Mouse (Mus musculus) hindbrain, postnatal 0 days (tissue): ENCODE measurements around the gene Nsd1. TPM values are rescaled to one million over a fixed set of nuclear protein-coding genes. Genes with fewer than 3 reads are reported as not detected.

Source experiments
- ATAC-seq: fragments of 200-750 bp; cut with Nextera tagmentation; 2 replicates; pipeline ENCODE4 v1.8.0; 2017; ENCODE audit warnings: mild to moderate bottlenecking, moderate TSS enrichment, moderate library complexity
- DNase-seq: peaks from one replicate; pipeline ENCODE4 v3.0.0-alpha.2; 2015; ENCODE audit warnings: low spot score
- H3K27ac ChIP-seq: fragments of 300-500 bp; sonication (generic); 2 replicates; pipeline ENCODE4 v1.5.1; 2014; ENCODE audit warnings: mild to moderate bottlenecking
- H3K27me3 ChIP-seq: fragments of 300-500 bp; sonication (generic); 2 replicates; pipeline ENCODE4 v1.6.1; 2014; ENCODE audit warnings: low read length, mixed read lengths; ENCODE audit not compliant: insufficient read depth
- H3K36me3 ChIP-seq: fragments of 300-500 bp; sonication (generic); 2 replicates; pipeline ENCODE4 v1.6.1; 2014; ENCODE audit warnings: low read length, mixed read lengths; ENCODE audit not compliant: insufficient read depth
- H3K4me1 ChIP-seq: fragments of 300-500 bp; sonication (generic); 2 replicates; pipeline ENCODE4 v1.6.1; 2014; ENCODE audit warnings: antibody characterized with exemption, low read length, mixed read lengths; ENCODE audit not compliant: insufficient read depth
- H3K4me2 ChIP-seq: fragments of 300-500 bp; sonication (generic); 2 replicates; pipeline ENCODE4 v1.6.1; 2014; ENCODE audit warnings: low read depth, mild to moderate bottlenecking, low read length, moderate library complexity, mixed read lengths
- H3K4me3 ChIP-seq: fragments of 300-500 bp; sonication (generic); 2 replicates; pipeline ENCODE4 v1.5.1; 2014; ENCODE audit warnings: low read length
- H3K9ac ChIP-seq: fragments of 300-500 bp; sonication (generic); replicated peaks from 2 replicates; pipeline ENCODE4 v1.6.1; 2014; ENCODE audit warnings: mild to moderate bottlenecking, low read length, moderate library complexity, mixed read lengths
- H3K9me3 ChIP-seq: fragments of 300-500 bp; sonication (generic); 2 replicates; pipeline ENCODE4 v1.6.1; 2016; ENCODE audit warnings: low read length, mixed read lengths
- CTCF ChIP-seq: IDR thresholded peaks from 2 replicates; pipeline ENCODE4 v1.5.1; 2016; ENCODE audit warnings: antibody characterized with exemption, control low read depth, low read depth
- WGBS: fragments of 180-500 bp; shearing (Covaris S2); extraction: QIAGEN DNeasy Blood & Tissue Kit; methylation state at CpG from one replicate; pipeline ENCODE4 v1.1.7; 2014; 5-methylcytosine and 5-hydroxymethylcytosine counted together
- polyA plus RNA-seq: library from polyadenylated mRNA; unstranded; fragments of >200 nt; fragmentation: Nextera tagmentation; extraction: Ambion mirVana; gene quantifications from 2 replicates; pipeline ENCODE4 v1.2.1, GENCODE M21; 2015
- total RNA-seq: library from RNA; depleted of rRNA; stranded (reverse); fragments of >200 nt; gene quantifications from 2 replicates; pipeline ENCODE4 v1.2.3, GENCODE M21; 2014

The Nsd1 gene
- total and polyA plus RNA-seq, 2 experiments from 2014 or later = 59.3 to 64.0 TPM

DNA sequence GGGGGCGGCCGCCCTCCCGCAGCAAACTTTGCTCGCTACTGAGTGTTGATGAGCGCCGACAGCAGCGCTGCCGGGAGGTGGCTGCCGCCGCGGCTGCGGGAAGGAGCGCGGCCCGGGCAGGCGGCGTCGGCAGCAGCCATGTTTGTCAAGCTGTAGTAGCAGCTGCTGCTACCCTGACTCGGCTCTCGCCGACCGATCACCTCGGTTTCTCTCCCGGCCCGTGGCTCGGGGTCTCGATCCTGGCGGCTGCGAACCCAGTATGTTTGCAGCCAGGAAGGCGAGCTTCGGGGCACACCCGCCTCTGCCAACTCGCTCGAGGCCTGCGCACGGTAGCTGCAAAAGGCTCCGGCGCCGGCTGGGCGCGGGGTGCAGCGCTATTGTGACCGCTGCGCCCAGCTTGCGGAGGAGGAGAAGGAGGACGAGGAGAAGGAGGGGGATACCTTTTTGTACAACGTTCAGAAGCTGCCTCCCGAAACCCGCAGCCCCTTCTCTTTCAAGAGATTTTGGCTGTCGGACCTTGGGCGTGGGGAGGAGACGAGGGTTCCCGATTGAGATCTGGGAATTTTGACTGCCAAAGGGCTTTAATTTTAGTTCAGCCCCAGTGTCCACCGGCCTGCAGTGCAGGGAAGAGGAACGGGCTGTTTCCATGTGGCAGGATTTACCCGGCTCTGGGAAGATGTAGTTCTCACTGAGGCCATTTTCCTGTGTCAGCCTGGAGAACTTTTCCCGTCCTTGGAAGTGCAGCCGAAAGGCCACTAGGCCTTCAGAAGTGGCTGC, 3.0 kb downstream of the Nsd1 start:
- under 1% methylated on average over 57 of the region's 58 CpGs for WGBS
- DNase-seq (peak; percentile 68), ATAC-seq (no peak)
- peak overlapping the region; percentile 79 for H3K4me2 ChIP-seq
- peak overlapping the region; percentile 93 for H3K9ac ChIP-seq
- no peaks in the 10 kb centered on the region for H3K27me3 ChIP-seq
- H3K36me3 ChIP-seq = peaks cover 7% of the 10 kb centered on the region; the same call in 1 of the 2 replicates
- no peaks in the 10 kb centered on the region for H3K9me3 ChIP-seq
- peak overlapping the region; percentile 76 for H3K4me3 ChIP-seq
- peak overlapping the region; percentile 98 for H3K27ac ChIP-seq
- H3K4me1 ChIP-seq = peaks cover 42% of the 10 kb centered on the region
- peak; percentile 7; the same call in 1 of the 2 replicates for TF ChIP-seq CTCF

DNA sequence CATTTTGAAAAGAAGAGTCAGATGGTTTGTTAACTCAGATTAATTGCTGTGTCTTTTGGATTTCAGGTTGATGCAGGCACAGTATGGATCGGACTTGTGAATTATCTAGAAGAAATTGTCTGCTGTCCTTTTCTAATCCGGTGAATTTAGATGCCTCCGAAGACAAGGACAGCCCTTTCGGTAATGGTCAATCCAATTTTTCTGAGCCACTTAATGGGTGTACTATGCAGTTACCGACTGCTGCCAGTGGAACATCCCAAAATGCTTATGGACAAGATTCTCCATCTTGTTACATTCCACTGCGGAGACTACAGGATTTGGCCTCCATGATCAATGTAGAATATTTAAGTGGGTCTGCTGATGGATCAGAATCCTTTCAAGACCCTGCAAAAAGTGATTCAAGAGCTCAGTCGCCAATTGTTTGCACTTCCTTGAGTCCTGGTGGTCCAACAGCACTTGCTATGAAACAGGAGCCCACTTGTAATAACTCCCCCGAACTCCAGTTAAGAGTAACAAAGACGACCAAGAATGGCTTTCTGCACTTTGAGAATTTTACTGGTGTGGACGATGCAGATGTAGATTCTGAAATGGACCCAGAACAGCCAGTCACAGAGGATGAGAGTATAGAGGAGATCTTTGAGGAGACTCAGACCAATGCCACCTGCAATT, 3.7 kb downstream of the Nsd1 start:
- peaks cover 7% of the 10 kb centered on the region; the same call in 1 of the 2 replicates for H3K36me3 ChIP-seq
- 54% methylated on average over 10 of the region's 10 CpGs for WGBS
- no peaks in the 10 kb centered on the region for H3K9me3 ChIP-seq
- no peak for TF ChIP-seq CTCF
- H3K27me3 ChIP-seq = no peaks in the 10 kb centered on the region
- DNase-seq (no peak), ATAC-seq (no peak)
- peaks cover 42% of the 10 kb centered on the region for H3K4me1 ChIP-seq
- peak overlapping the region; percentile 98 for H3K27ac ChIP-seq
- H3K4me3 ChIP-seq = peak overlapping the region; percentile 76
- peak overlapping the region; percentile 79 for H3K4me2 ChIP-seq
- H3K9ac ChIP-seq = peak overlapping the region; percentile 93

DNA sequence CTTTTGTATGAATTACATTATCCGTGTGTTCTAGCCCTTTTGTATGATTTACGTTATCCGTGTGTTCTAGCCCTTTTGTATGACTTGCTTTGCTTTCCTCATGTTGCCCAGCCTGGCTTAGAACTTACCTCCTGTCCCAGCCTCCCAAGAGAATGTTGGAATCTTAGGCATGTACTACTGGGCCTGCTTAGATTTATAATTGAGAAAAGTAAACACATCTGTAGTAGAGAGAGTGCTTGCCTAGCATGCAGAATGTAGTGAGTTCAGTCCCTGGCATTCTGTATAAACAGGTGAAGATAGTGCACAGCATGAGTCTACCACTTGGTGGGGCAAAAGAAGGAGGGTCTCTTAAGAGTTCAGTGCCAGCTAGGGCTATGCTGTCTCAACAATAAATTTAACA, 14.8 kb downstream of the Nsd1 start:
- Histone ChIP-seq H3K4me3 (no peak overlapping the region), H3K9me3 (no peaks in the 10 kb centered on the region), H3K9ac (no peak overlapping the region), H3K4me1 (no peaks in the 10 kb centered on the region), H3K27me3 (no peaks in the 10 kb centered on the region), H3K27ac (no peak overlapping the region), H3K36me3 (peaks cover 10% of the 10 kb centered on the region), H3K4me2 (no peak overlapping the region)
- DNase-seq (no peak), ATAC-seq (no peak)
- WGBS = 95% methylated on average over 3 of the region's 3 CpGs
- no peak for TF ChIP-seq CTCF

DNA sequence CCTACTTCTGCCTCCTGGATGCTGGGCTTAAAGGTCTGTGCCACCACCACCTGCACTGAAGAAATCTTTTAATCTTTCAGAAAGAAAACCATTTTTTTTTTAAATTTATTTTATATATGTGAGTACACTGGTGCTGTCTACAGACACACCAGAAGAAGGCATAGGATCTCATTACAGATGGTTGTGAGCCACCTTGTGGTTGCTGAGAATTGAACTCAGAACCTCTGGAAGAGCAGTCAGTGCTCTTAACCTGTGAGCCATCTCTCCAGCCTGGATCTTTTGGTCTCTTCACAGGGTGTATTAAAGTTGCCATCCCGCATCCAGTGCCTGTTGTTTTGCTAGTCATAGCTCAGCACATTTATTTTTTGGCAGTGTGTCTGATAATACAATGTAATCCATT, 21.1 kb downstream of the Nsd1 start:
- Histone ChIP-seq H3K4me3 (no peak overlapping the region), H3K36me3 (peaks cover 16% of the 10 kb centered on the region), H3K27me3 (no peaks in the 10 kb centered on the region), H3K9ac (no peak overlapping the region), H3K4me2 (no peak overlapping the region), H3K4me1 (no peaks in the 10 kb centered on the region), H3K9me3 (no peaks in the 10 kb centered on the region), H3K27ac (no peak overlapping the region)
- DNase-seq (no peak), ATAC-seq (no peak)
- 86% methylated on average over 1 of the region's 1 CpGs for WGBS
- peak; percentile 26; the same call in 1 of the 2 replicates for TF ChIP-seq CTCF

DNA sequence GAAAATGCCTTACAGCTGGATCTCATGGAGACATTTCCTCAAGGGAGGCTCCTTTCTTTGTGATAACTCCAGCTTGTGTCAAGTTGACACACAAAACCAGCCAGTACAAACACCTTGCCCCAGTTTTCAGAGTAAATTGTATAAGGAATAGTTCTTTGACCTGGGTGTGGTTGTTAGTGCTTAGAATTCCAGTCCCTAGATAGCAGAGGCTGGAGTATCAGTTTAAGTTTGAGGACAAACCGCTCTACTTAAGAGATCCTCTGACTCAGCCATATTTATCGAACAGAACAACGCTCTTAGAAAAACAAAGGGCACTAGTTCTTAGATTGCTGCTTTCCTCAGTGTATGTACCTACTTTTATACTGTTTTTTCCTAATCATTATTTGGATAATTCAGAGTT, 33.6 kb downstream of the Nsd1 start:
- no peak for TF ChIP-seq CTCF
- no peak overlapping the region for H3K4me2 ChIP-seq
- no peaks in the 10 kb centered on the region for H3K27me3 ChIP-seq
- no peaks in the 10 kb centered on the region for H3K9me3 ChIP-seq
- H3K9ac ChIP-seq = no peak overlapping the region
- DNase-seq = no peak
- no peak for ATAC-seq
- H3K4me3 ChIP-seq = no peak overlapping the region
- WGBS = 93% methylated on average over 3 of the region's 3 CpGs
- H3K4me1 ChIP-seq = no peaks in the 10 kb centered on the region
- H3K27ac ChIP-seq = no peak overlapping the region
- peaks cover 56% of the 10 kb centered on the region for H3K36me3 ChIP-seq

DNA sequence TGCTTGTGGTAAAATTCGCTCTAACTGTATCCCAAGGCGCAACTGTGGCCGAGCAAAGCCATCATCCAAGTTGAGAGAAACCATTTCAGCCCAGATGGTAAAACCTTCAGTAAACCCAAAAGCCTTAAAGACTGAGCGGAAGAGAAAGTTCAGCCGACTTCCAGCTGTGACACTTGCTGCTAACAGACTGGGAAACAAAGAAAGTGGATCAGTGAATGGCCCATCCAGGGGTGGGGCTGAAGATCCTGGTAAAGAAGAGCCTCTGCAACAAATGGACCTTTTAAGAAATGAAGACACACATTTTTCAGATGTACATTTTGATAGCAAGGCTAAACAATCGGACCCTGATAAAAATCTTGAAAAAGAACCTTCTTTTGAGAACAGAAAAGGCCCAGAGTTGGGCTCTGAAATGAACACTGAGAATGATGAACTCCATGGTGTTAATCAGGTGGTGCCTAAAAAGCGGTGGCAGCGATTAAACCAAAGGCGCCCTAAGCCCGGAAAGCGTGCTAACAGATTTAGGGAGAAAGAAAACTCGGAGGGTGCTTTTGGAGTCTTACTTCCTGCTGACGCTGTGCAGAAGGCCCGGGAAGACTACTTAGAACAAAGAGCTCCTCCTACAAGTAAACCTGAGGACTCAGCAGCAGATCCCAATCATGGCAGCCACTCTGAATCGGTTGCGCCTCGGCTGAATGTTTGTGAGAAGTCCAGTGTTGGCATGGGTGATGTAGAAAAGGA, 37.9 kb downstream of the Nsd1 start:
- Histone ChIP-seq H3K4me3 (no peak overlapping the region), H3K4me1 (no peaks in the 10 kb centered on the region), H3K4me2 (no peak overlapping the region), H3K27ac (no peak overlapping the region), H3K9me3 (no peaks in the 10 kb centered on the region), H3K9ac (no peak overlapping the region), H3K36me3 (peaks cover 41% of the 10 kb centered on the region), H3K27me3 (no peaks in the 10 kb centered on the region)
- 83% methylated on average over 17 of the region's 17 CpGs for WGBS
- ATAC-seq (no peak), DNase-seq (no peak)
- TF ChIP-seq CTCF = no peak
